In genomic region chr11:75810526-75810925, GRCm38 (mm10) we compare ENCODE assay signal across 30 mouse cellular contexts. TPM values are rescaled to one million over a fixed set of nuclear protein-coding genes. Genes with fewer than 3 reads are reported as not detected.
DNase-seq lines count a peak whose midpoint lies in the region; ATAC-seq and TF ChIP-seq lines count a peak whose summit lies in the region.
"Had no signal": no experiment of that assay in that cellular context is flagged by ENCODE, and none has a peak within 500 bp of the region (broad histone marks: within the 10 kb centered on the region; RNA-seq: fewer than 3 reads in every experiment).

No protein-coding gene starts in this region.

- no peak for TF ChIP-seq POLR2A in heart, adult 2 months (IDR thresholded peaks at IDR 0.05; ENCODE audit: insufficient read depth, low read depth, low read length)
- no peak for TF ChIP-seq POLR2A in thymus, adult 2 months (IDR thresholded peaks at IDR 0.05; ENCODE audit: control insufficient read depth, extremely low read depth, insufficient read depth, low read length, poor library complexity)

- H3K27ac ChIP-seq in intestine, embryonic 15.5 days: peak overlapping the region; percentile 57; the same call in 1 of the 2 replicates
- H3K27ac ChIP-seq in intestine, postnatal 0 days (ENCODE audit: low read depth, low read length): no peak overlapping the region; the same call in 1 of the 2 replicates
- peak overlapping the region; percentile 44; the same call in 1 of the 2 replicates for H3K27ac ChIP-seq in stomach, embryonic 15.5 days
- peak overlapping the region; percentile 24; the same call in 1 of the 2 replicates for H3K27ac ChIP-seq in stomach, postnatal 0 days (replicated peaks)
- H3K27ac ChIP-seq in heart, adult 2 months: no peak overlapping the region
- no peak overlapping the region for H3K27ac ChIP-seq in thymus, adult 2 months (ENCODE audit: control insufficient read depth, insufficient read depth, low read length)
- H3K27ac ChIP-seq: embryonic facial prominence, embryonic 13.5 days; embryonic facial prominence, embryonic 15.5 days; forebrain, embryonic 10.5 days; forebrain, embryonic 12.5 days had no signal

- no peaks in the 10 kb centered on the region for H3K27me3 ChIP-seq in intestine, embryonic 15.5 days (replicated peaks)
- no peaks in the 10 kb centered on the region for H3K27me3 ChIP-seq in intestine, postnatal 0 days (replicated peaks; ENCODE audit: control insufficient read depth, insufficient read depth, low read length)
- no peaks in the 10 kb centered on the region for H3K27me3 ChIP-seq in stomach, embryonic 15.5 days (replicated peaks)
- no peaks in the 10 kb centered on the region for H3K27me3 ChIP-seq in stomach, postnatal 0 days (ENCODE audit: control insufficient read depth, insufficient read depth, low read length)
- H3K27me3 ChIP-seq in heart, adult 2 months (ENCODE audit: control insufficient read depth, insufficient read depth, low read length): no peaks in the 10 kb centered on the region
- no peaks in the 10 kb centered on the region for H3K27me3 ChIP-seq in thymus, adult 2 months (ENCODE audit: control insufficient read depth, insufficient read depth, low read length)
- H3K27me3 ChIP-seq: embryonic facial prominence, embryonic 13.5 days; embryonic facial prominence, embryonic 15.5 days; Patski had no signal

- WGBS in intestine, embryonic 15.5 days: 61% methylated on average over 3 of the region's 3 CpGs
- 50% methylated on average over 3 of the region's 3 CpGs for WGBS in intestine, postnatal 0 days
- WGBS in stomach, embryonic 15.5 days: 84% methylated on average over 3 of the region's 3 CpGs
- 77% methylated on average over 3 of the region's 3 CpGs for WGBS in stomach, postnatal 0 days
- WGBS in heart, adult 2 months: 93% methylated on average over 3 of the region's 3 CpGs
- WGBS in thymus, adult 2 months: 99% methylated on average over 3 of the region's 3 CpGs

- no peak overlapping the region for H3K4me3 ChIP-seq in intestine, embryonic 15.5 days (replicated peaks)
- H3K4me3 ChIP-seq in intestine, postnatal 0 days (ENCODE audit: low read depth, low read length): no peak overlapping the region
- H3K4me3 ChIP-seq in stomach, embryonic 15.5 days (replicated peaks): no peak overlapping the region
- no peak overlapping the region for H3K4me3 ChIP-seq in stomach, postnatal 0 days (ENCODE audit: low read depth, low read length)
- H3K4me3 ChIP-seq in heart, adult 2 months: no peak overlapping the region
- no peak overlapping the region for H3K4me3 ChIP-seq in thymus, adult 2 months (ENCODE audit: control insufficient read depth, insufficient read depth, low read length)
- H3K4me3 ChIP-seq: embryonic facial prominence, embryonic 13.5 days; embryonic facial prominence, embryonic 15.5 days; erythroblast, embryonic 14.5 days; forebrain, embryonic 10.5 days; forebrain, embryonic 12.5 days had no signal

- ATAC-seq in intestine, embryonic 15.5 days: peak; percentile 72
- peak; percentile 62; the same call in 1 of the 2 replicates for ATAC-seq in intestine, postnatal 0 days
- no peak for ATAC-seq in stomach, embryonic 15.5 days (ENCODE audit: insufficient read depth, low FRiP score, low read depth)
- ATAC-seq in stomach, postnatal 0 days (ENCODE audit: low FRiP score, low TSS enrichment): peak; percentile 30; the same call in 1 of the 2 replicates
- ATAC-seq: activated CD4-positive, CD25-positive, alpha-beta regulatory T cell, adult 4 months; CD4-positive, CD25-positive, alpha-beta regulatory T cell, adult 4 months; forebrain, embryonic 14.5 days; Patski had no signal

- peaks cover 26% of the 10 kb centered on the region for H3K4me1 ChIP-seq in intestine, embryonic 15.5 days (replicated peaks)
- H3K4me1 ChIP-seq in intestine, postnatal 0 days (replicated peaks; ENCODE audit: control insufficient read depth, insufficient read depth, low read length): peaks cover 3% of the 10 kb centered on the region; the same call in 1 of the 2 replicates
- H3K4me1 ChIP-seq in stomach, embryonic 15.5 days: peaks cover 30% of the 10 kb centered on the region
- H3K4me1 ChIP-seq in stomach, postnatal 0 days (replicated peaks; ENCODE audit: control insufficient read depth, insufficient read depth): peaks cover 9% of the 10 kb centered on the region
- peaks cover 5% of the 10 kb centered on the region for H3K4me1 ChIP-seq in heart, adult 2 months (ENCODE audit: control insufficient read depth, insufficient read depth, low read length)
- no peaks in the 10 kb centered on the region for H3K4me1 ChIP-seq in thymus, adult 2 months (replicated peaks; ENCODE audit: control insufficient read depth, insufficient read depth, low read length)

- DNase-seq in stomach, postnatal 0 days (ENCODE audit: low spot score): peak; percentile 72
- DNase-seq in kidney, postnatal 10 days: no peak
- no peak for DNase-seq in heart, adult 2 months
- DNase-seq in neural tube, embryonic 10.5 days (ENCODE audit: extremely low spot score, low spot score): no peak
- DNase-seq in thymus, adult 2 months: no peak
- DNase-seq: adrenal gland, postnatal 10 days; adrenal gland, postnatal 25 days; B cell, adult 2 months; cerebellum, adult 11 months; cerebellum, adult 18-20 months; cerebellum, adult 8-10 months; cerebellum, adult 9-11 months; cerebellum, postnatal 14 days; cerebellum, postnatal 36 days; embryo, embryonic 11 days had no signal

- H3K9ac ChIP-seq in intestine, embryonic 15.5 days: no peak overlapping the region
- H3K9ac ChIP-seq in intestine, postnatal 0 days (ENCODE audit: low read depth, low read length): no peak overlapping the region
- no peak overlapping the region for H3K9ac ChIP-seq in stomach, embryonic 15.5 days
- H3K9ac ChIP-seq in stomach, postnatal 0 days (ENCODE audit: low read length): no peak overlapping the region
- H3K9ac ChIP-seq in heart, adult 2 months (ENCODE audit: low read depth, low read length): no peak overlapping the region
- H3K9ac ChIP-seq: embryonic facial prominence, embryonic 13.5 days; embryonic facial prominence, embryonic 15.5 days; forebrain, embryonic 12.5 days had no signal

- no peaks in the 10 kb centered on the region for H3K9me3 ChIP-seq in intestine, embryonic 15.5 days
- no peaks in the 10 kb centered on the region for H3K9me3 ChIP-seq in intestine, postnatal 0 days (ENCODE audit: control insufficient read depth)
- H3K9me3 ChIP-seq in stomach, embryonic 15.5 days: no peaks in the 10 kb centered on the region
- no peaks in the 10 kb centered on the region for H3K9me3 ChIP-seq in stomach, postnatal 0 days (ENCODE audit: control insufficient read depth, low read length)
- H3K9me3 ChIP-seq: embryonic facial prominence, embryonic 13.5 days; embryonic facial prominence, embryonic 15.5 days; forebrain, embryonic 10.5 days; forebrain, embryonic 12.5 days; G1E had no signal

- no peak for TF ChIP-seq EP300 in stomach, postnatal 0 days (optimal IDR thresholded peaks at IDR 0.05)
- no peak for TF ChIP-seq EP300 in heart, adult 2 months (IDR thresholded peaks at IDR 0.05; ENCODE audit: insufficient read depth, low read depth, low read length)

- no peaks in the 10 kb centered on the region for H3K36me3 ChIP-seq in intestine, embryonic 15.5 days
- H3K36me3 ChIP-seq in intestine, postnatal 0 days (ENCODE audit: control insufficient read depth, insufficient read depth): no peaks in the 10 kb centered on the region
- H3K36me3 ChIP-seq in stomach, embryonic 15.5 days: no peaks in the 10 kb centered on the region
- no peaks in the 10 kb centered on the region for H3K36me3 ChIP-seq in stomach, postnatal 0 days (ENCODE audit: control insufficient read depth, insufficient read depth, low read length)
- no peaks in the 10 kb centered on the region for H3K36me3 ChIP-seq in heart, adult 2 months (ENCODE audit: control insufficient read depth, insufficient read depth, low read length)
- no peaks in the 10 kb centered on the region for H3K36me3 ChIP-seq in thymus, adult 2 months (ENCODE audit: control insufficient read depth, insufficient read depth, low read length)
- H3K36me3 ChIP-seq: embryonic facial prominence, embryonic 13.5 days; embryonic facial prominence, embryonic 15.5 days; forebrain, embryonic 10.5 days; forebrain, embryonic 12.5 days; G1E had no signal

- intact Hi-C loops in heart, adult 2 months (cut with DNase I): no loop called here

- no peak overlapping the region for H3K4me2 ChIP-seq in intestine, embryonic 15.5 days (replicated peaks)
- H3K4me2 ChIP-seq in intestine, postnatal 0 days (replicated peaks; ENCODE audit: low read depth): no peak overlapping the region
- no peak overlapping the region for H3K4me2 ChIP-seq in stomach, embryonic 15.5 days
- no peak overlapping the region for H3K4me2 ChIP-seq in stomach, postnatal 0 days (replicated peaks; ENCODE audit: low read depth)
- H3K4me2 ChIP-seq: embryonic facial prominence, embryonic 13.5 days; embryonic facial prominence, embryonic 15.5 days; forebrain, embryonic 12.5 days had no signal

- no peaks in the 10 kb centered on the region for H3K79me2 ChIP-seq in heart, adult 2 months (replicated peaks; ENCODE audit: control insufficient read depth, insufficient read depth, low read length)

- no peak for TF ChIP-seq CTCF in intestine, postnatal 0 days (IDR thresholded peaks at IDR 0.05; ENCODE audit: low read depth)
- TF ChIP-seq CTCF in stomach, postnatal 0 days (IDR thresholded peaks at IDR 0.05; ENCODE audit: low read depth): no peak
- TF ChIP-seq CTCF in heart, adult 2 months (IDR thresholded peaks at IDR 0.05): no peak
- TF ChIP-seq CTCF in thymus, adult 2 months (IDR thresholded peaks at IDR 0.05; ENCODE audit: borderline replicate concordance, control insufficient read depth, extremely low read depth, insufficient read depth, low read length, poor library complexity): no peak

RNA-seq across cellular contexts. Expression of gene Doc2b, which starts 14.7 kb away (rescaled TPM):
- 1.1 and 1.4 TPM in 2 replicates for polyA plus RNA-seq in intestine, embryonic 15.5 days (2015; fragmentation: Nextera tagmentation; extraction: Ambion mirVana)
- polyA plus RNA-seq in intestine, postnatal 0 days (2015; fragmentation: Nextera tagmentation; extraction: Ambion mirVana): 0.72 TPM in 2 replicates
- 1.4 and 1.5 TPM in 2 replicates for polyA plus RNA-seq in stomach, embryonic 15.5 days (2015; fragmentation: Nextera tagmentation; extraction: Ambion mirVana)
- 0.65 and 0.75 TPM in 2 replicates for polyA plus RNA-seq in stomach, postnatal 0 days (2015; fragmentation: Nextera tagmentation; extraction: Ambion mirVana)
- total RNA-seq in heart, adult 2 months (2021): under 1 TPM; 0.52 to 0.61 TPM
- 0.14 and 0.41 TPM in 2 replicates for polyA plus RNA-seq in heart, adult 2 months (2012; rRNA removed)
- 0.24 and 0.31 TPM in 2 replicates for polyA plus RNA-seq in thymus, adult 2 months (2012; rRNA removed)
- total RNA-seq: CH12.LX; common myeloid progenitor, adult 5-6 weeks; G1E had no signal
- polyA plus RNA-seq: activated CD4-positive, CD25-positive, alpha-beta regulatory T cell, adult 4 months; CD4-positive, CD25-positive, alpha-beta regulatory T cell, adult 4 months; erythroblast, embryonic 14.5 days; G1E had no signal

Comparison
In these comparisons a context has a peak if more than half of its experiments do, and no peak if none do; other contexts are left out.
1. H3K27ac ChIP-seq: peak in intestine, embryonic 15.5 days (single experiment), stomach, embryonic 15.5 days (single experiment) and stomach, postnatal 0 days (single experiment); none in intestine, postnatal 0 days (single experiment), heart, adult 2 months (single experiment) and thymus, adult 2 months (single experiment).